Mouse (Mus musculus): ENCODE results near the gene Gnl1. TPM values are rescaled to one million over a fixed set of nuclear protein-coding genes. Genes with fewer than 3 reads are reported as not detected.
A peak's percentile ranks its signal among the peaks of the same experiment; 100 is the strongest.

Gene Gnl1
- polyA plus RNA-seq, 1 experiment from 2014 or later = 30.6 TPM

DNA sequence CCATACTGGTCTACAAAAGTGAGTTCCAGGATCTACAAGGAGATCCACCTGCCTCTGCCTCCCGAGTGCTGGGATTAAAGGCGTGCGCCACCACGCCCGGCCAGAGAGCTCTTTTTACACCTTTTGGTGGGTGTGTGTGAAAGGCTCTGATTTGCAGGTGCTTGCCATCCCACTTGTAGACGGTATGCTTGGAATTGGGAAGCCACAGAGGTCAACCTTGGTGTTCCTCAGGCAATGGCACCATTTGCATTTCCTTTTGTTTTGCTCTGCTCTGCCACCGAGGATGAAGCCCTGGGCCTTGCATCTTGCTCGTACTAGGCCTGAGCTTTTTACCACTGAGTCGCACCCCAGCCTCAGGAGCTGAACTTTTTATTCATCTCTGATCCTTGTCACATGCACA, 2.1 kb downstream of the Gnl1 start:
- Histone ChIP-seq H3K9ac (ENCODE audit: low read length) (no peak overlapping the region), H3K4me1 (ENCODE audit: control insufficient read depth, insufficient read depth, low read length) (peaks cover 17% of the 10 kb centered on the region), H3K27ac (ENCODE audit: low read depth, low read length) (no peak overlapping the region), H3K4me3 (ENCODE audit: low read depth, low read length) (no peak overlapping the region), H3K36me3 (ENCODE audit: control insufficient read depth, insufficient read depth, low read length) (peaks cover 9% of the 10 kb centered on the region), H3K27me3 (ENCODE audit: control insufficient read depth, insufficient read depth, low read length) (no peaks in the 10 kb centered on the region), H3K4me2 (no peak overlapping the region), H3K9me3 (ENCODE audit: control insufficient read depth, low read length) (no peaks in the 10 kb centered on the region)
- DNase-seq (ENCODE audit: low spot score, missing footprints) (no peak), ATAC-seq (ENCODE audit: low FRiP score) (no peak)
- 88% methylated on average over 9 of the region's 9 CpGs for WGBS

DNA sequence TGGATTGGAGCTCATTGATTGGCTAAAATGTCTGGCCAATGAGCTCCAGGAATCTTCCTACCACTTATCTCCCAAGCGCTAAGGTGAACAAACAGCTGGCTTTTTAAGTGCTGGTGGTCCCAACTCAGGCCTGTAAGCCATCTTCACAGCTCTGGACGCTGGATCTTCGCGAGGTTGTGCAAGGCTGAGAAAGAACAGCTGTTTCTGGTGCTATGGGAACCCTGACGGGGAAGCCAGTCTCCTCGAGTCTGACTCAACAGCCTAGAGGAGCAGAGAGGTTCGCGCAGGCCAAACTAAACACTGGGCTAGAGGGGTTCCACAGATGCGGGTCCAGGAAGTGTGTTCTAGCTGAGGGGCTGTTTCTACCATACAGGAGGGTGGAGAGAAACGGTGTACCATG, 12.1 kb downstream of the Gnl1 start:
- H3K4me2 ChIP-seq = no peak overlapping the region
- peaks cover 7% of the 10 kb centered on the region for H3K4me1 ChIP-seq (ENCODE audit: control insufficient read depth, insufficient read depth, low read length)
- 57% methylated on average over 10 of the region's 10 CpGs for WGBS
- no peak for ATAC-seq (ENCODE audit: low FRiP score)
- no peak overlapping the region for H3K27ac ChIP-seq (ENCODE audit: low read depth, low read length)
- H3K4me3 ChIP-seq (ENCODE audit: low read depth, low read length) = no peak overlapping the region
- H3K36me3 ChIP-seq (ENCODE audit: control insufficient read depth, insufficient read depth, low read length) = peaks cover 12% of the 10 kb centered on the region
- no peaks in the 10 kb centered on the region for H3K9me3 ChIP-seq (ENCODE audit: control insufficient read depth, low read length)
- DNase-seq (ENCODE audit: low spot score, missing footprints) = no peak
- H3K9ac ChIP-seq (ENCODE audit: low read length) = no peak overlapping the region
- H3K27me3 ChIP-seq (ENCODE audit: control insufficient read depth, insufficient read depth, low read length) = no peaks in the 10 kb centered on the region

- Histone ChIP-seq H3K4me2 (peak overlapping the region; percentile 24; the same call in 1 of the 2 replicates), H3K4me3 (ENCODE audit: low read depth, low read length) (peak overlapping the region; percentile 55; the same call in 1 of the 2 replicates)
- 9% methylated on average over 17 of the region's 17 CpGs for WGBS
Measured at GRCm38 (mm10) chr17:35993675-35994074, 14.0 kb downstream of the Gnl1 start.

DNA sequence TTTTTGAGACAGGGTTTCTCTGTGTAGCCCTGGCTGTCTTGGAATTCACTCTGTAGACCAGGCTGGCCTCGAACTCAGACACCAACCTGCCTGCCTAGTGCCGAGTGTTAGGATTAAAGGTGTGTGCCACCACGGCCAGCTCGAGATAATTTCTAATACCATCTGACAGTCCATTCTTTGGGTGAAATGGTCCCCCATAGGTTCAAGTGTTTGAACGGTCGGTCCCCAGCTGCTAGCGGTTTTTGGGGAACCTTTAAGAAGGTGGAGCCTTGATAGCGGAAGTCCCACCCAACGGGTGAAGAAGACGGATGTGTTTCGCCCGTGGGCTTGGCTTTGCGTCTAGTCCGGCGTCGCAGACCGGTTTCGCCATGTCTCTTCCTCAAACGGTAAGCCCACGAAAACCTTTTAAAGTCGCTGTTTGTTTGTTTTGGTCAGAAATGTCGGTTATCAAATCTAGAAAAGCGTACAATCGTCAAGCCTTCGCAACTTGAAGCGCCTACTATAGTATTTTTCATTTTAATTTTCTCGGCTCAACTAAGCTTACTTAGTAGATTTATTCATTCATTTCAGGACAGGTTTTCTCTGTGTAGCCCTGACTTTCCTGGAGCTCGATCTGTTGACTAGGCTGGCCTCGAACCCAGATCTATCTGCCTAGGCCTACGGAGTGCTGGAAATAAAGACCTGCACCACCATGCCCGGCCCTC, 14.7 kb downstream of the Gnl1 start:
- Histone ChIP-seq H3K9ac (ENCODE audit: low read length) (peak overlapping the region; percentile 63), H3K9me3 (ENCODE audit: control insufficient read depth, low read length) (no peaks in the 10 kb centered on the region), H3K36me3 (ENCODE audit: control insufficient read depth, insufficient read depth, low read length) (0 out of 2 replicates have a peak, but pooled peaks cover 2% of the 10 kb centered on the region), H3K4me1 (ENCODE audit: control insufficient read depth, insufficient read depth, low read length) (peaks cover 7% of the 10 kb centered on the region), H3K27me3 (ENCODE audit: control insufficient read depth, insufficient read depth, low read length) (no peaks in the 10 kb centered on the region), H3K27ac (ENCODE audit: low read depth, low read length) (no peak overlapping the region), H3K4me2 (peak overlapping the region; percentile 49), H3K4me3 (ENCODE audit: low read depth, low read length) (peak overlapping the region; percentile 55)
- peak; percentile 50; the same call in 1 of the 2 replicates for ATAC-seq (ENCODE audit: low FRiP score)
- peak; percentile 95 for DNase-seq (ENCODE audit: low spot score, missing footprints)
- 5% methylated on average over 31 of the region's 31 CpGs for WGBS

More at GRCm38 (mm10) chr17:35993675-35994074, 14.0 kb downstream of the Gnl1 start:
- Histone ChIP-seq H3K27me3 (ENCODE audit: control insufficient read depth, insufficient read depth, low read length) (no peaks in the 10 kb centered on the region), H3K4me1 (ENCODE audit: control insufficient read depth, insufficient read depth, low read length) (peaks cover 7% of the 10 kb centered on the region), H3K27ac (ENCODE audit: low read depth, low read length) (no peak overlapping the region), H3K36me3 (ENCODE audit: control insufficient read depth, insufficient read depth, low read length) (0 out of 2 replicates have a peak, but pooled peaks cover 2% of the 10 kb centered on the region), H3K9me3 (ENCODE audit: control insufficient read depth, low read length) (no peaks in the 10 kb centered on the region), H3K9ac (ENCODE audit: low read length) (no peak overlapping the region)
- ATAC-seq (ENCODE audit: low FRiP score) (peak; percentile 69), DNase-seq (ENCODE audit: low spot score, missing footprints) (peak; percentile 98)

DNA sequence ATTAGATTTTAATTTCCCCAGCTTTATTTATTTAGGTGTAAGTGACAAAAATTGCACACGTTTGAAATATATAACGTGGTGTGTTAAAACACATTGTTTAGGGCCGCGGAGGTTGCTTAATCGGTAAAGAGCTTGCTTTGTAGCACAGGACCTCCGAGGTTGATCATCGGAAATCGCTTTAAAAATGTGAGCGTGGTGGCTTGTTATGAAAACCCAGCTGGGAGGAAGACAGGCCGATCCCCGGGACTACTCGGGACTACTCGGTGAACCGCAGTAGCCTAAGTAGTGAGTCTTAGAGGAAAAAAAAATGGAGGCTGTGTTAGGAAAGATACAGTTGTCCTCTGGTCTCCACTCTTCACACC, 15.2 kb downstream of the Gnl1 start:
- H3K4me2 ChIP-seq = peak overlapping the region; percentile 49
- peak overlapping the region; percentile 63 for H3K9ac ChIP-seq (ENCODE audit: low read length)
- WGBS = 4% methylated on average over 14 of the region's 14 CpGs
- H3K4me1 ChIP-seq (ENCODE audit: control insufficient read depth, insufficient read depth, low read length) = peaks cover 7% of the 10 kb centered on the region
- no peak for ATAC-seq (ENCODE audit: low FRiP score)
- no peaks in the 10 kb centered on the region for H3K27me3 ChIP-seq (ENCODE audit: control insufficient read depth, insufficient read depth, low read length)
- no peaks in the 10 kb centered on the region for H3K9me3 ChIP-seq (ENCODE audit: control insufficient read depth, low read length)
- H3K4me3 ChIP-seq (ENCODE audit: low read depth, low read length) = peak overlapping the region; percentile 55
- H3K36me3 ChIP-seq (ENCODE audit: control insufficient read depth, insufficient read depth, low read length) = no peaks in the 10 kb centered on the region
- DNase-seq (ENCODE audit: low spot score, missing footprints) = peak; percentile 92
- no peak overlapping the region for H3K27ac ChIP-seq (ENCODE audit: low read depth, low read length)

- 6% methylated on average over 11 of the region's 11 CpGs for WGBS
- H3K27me3 ChIP-seq (ENCODE audit: control insufficient read depth, insufficient read depth, low read length) = no peaks in the 10 kb centered on the region
- peak; percentile 99 for DNase-seq (ENCODE audit: low spot score, missing footprints)
- ATAC-seq (ENCODE audit: low FRiP score) = peak; percentile 69
- no peaks in the 10 kb centered on the region for H3K9me3 ChIP-seq (ENCODE audit: control insufficient read depth, low read length)
- no peak overlapping the region for H3K9ac ChIP-seq (ENCODE audit: low read length)
- peaks cover 7% of the 10 kb centered on the region for H3K4me1 ChIP-seq (ENCODE audit: control insufficient read depth, insufficient read depth, low read length)
- no peak overlapping the region for H3K4me2 ChIP-seq
- no peak overlapping the region for H3K4me3 ChIP-seq (ENCODE audit: low read depth, low read length)
- H3K27ac ChIP-seq (ENCODE audit: low read depth, low read length) = no peak overlapping the region
- no peaks in the 10 kb centered on the region for H3K36me3 ChIP-seq (ENCODE audit: control insufficient read depth, insufficient read depth, low read length)
Measured at GRCm38 (mm10) chr17:35996949-35997348, 17.3 kb downstream of the Gnl1 start.

DNA sequence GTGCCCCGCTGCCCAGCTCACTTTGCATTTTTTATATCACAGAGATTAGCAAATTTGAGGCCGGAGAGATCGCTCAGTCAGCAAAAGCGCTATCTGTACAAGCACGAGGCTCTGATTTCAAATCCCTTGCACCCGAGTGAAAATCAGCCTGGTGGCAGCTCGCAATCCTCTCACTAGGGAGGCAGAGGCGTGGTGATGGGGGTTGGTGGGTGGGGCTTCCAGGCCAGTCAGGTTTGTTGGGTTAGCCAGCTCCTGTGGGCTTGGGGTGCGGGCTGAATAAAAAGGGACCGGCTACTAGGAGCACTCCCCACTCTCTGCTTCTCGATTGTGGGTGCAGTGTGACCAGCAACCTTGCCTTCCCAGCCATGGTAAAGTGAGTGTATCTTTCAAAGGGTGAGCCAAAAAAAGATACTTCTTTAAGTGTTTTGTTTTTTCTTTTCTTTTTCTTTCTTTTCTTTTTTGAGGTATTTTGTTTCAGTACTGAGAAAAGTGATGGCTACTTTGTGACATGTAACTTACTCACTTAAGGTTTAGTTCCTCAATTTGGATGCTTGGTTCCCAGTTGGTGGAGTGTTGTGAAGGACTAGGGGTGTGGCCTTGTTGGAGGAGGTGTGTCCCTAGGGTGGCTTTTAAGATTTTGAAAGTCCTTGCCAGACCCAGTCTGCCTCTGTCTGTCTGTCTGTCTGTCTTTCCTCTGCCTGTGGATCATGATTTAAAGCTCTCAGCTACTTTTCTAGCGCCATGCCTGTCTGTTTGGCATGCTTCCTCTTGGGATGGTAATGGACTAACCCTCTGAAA, 18.3 kb downstream of the Gnl1 start:
- DNase-seq (ENCODE audit: low spot score, missing footprints) = no peak
- H3K27me3 ChIP-seq (ENCODE audit: control insufficient read depth, insufficient read depth, low read length) = no peaks in the 10 kb centered on the region
- H3K36me3 ChIP-seq (ENCODE audit: control insufficient read depth, insufficient read depth, low read length) = no peaks in the 10 kb centered on the region
- no peak overlapping the region for H3K4me2 ChIP-seq
- H3K4me1 ChIP-seq (ENCODE audit: control insufficient read depth, insufficient read depth, low read length) = peaks cover 7% of the 10 kb centered on the region
- H3K27ac ChIP-seq (ENCODE audit: low read depth, low read length) = no peak overlapping the region
- ATAC-seq (ENCODE audit: low FRiP score) = no peak
- no peak overlapping the region for H3K4me3 ChIP-seq (ENCODE audit: low read depth, low read length)
- H3K9ac ChIP-seq (ENCODE audit: low read length) = no peak overlapping the region
- no peaks in the 10 kb centered on the region for H3K9me3 ChIP-seq (ENCODE audit: control insufficient read depth, low read length)
- WGBS = 56% methylated on average over 12 of the region's 12 CpGs

DNA sequence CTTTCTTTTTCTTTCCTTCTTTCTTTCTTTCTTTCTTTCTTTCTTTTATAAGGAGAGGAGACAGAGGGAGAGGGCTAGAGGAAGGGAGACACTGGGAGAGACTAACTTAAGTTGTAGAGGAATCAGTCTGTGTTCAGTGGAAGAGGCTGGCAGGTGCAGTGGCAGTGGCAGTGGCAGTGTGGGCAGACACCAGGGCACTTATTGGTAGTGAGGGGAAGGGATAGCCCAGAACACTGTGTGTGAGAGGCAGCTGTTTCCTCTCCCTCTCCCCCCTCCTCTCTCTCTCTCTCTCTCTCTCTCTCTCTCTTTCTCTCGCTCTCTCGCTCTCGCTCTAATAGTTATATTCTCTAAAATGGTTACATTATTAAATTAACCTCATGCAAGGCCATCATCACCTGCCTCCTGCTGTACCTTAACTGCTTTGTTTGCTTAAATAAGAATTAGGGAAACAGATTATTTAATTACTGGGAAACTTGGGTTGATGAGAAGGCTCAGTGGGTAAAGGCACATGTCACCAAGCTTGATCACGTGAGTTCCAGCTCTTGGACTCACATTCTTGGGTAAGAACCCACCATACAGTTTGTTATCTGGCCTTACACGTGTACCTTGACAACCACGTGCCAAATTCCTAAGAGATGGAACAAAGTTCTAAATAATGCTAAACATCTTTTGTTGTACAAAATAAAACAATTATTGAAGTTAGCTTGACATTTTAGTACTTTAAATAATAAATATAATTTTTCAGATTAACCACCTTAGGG, 19.1 kb downstream of the Gnl1 start:
- Histone ChIP-seq H3K4me3 (ENCODE audit: low read depth, low read length) (no peak overlapping the region), H3K9ac (ENCODE audit: low read length) (no peak overlapping the region), H3K36me3 (ENCODE audit: control insufficient read depth, insufficient read depth, low read length) (no peaks in the 10 kb centered on the region), H3K27me3 (ENCODE audit: control insufficient read depth, insufficient read depth, low read length) (no peaks in the 10 kb centered on the region), H3K9me3 (ENCODE audit: control insufficient read depth, low read length) (no peaks in the 10 kb centered on the region), H3K27ac (ENCODE audit: low read depth, low read length) (no peak overlapping the region), H3K4me2 (no peak overlapping the region), H3K4me1 (ENCODE audit: control insufficient read depth, insufficient read depth, low read length) (peaks cover 7% of the 10 kb centered on the region)
- DNase-seq (ENCODE audit: low spot score, missing footprints) = no peak
- ATAC-seq (ENCODE audit: low FRiP score) = no peak
- 93% methylated on average over 6 of the region's 6 CpGs for WGBS

Data from midbrain, embryonic 11.5 days (tissue).